In genomic region chr14:121654416-121654967, GRCm38 (mm10) we compare ENCODE assay signal across 20 mouse cellular contexts.
DNase-seq lines count a peak whose midpoint lies in the region; ATAC-seq and TF ChIP-seq lines count a peak whose summit lies in the region.
"Had no signal": no experiment of that assay in that cellular context is flagged by ENCODE, and none has a peak within 500 bp of the region (broad histone marks: within the 10 kb centered on the region; RNA-seq: fewer than 3 reads in every experiment).

No protein-coding gene starts in this region.

- H3K9me3 ChIP-seq in embryonic facial prominence, embryonic 14.5 days (ENCODE audit: control insufficient read depth, low read length), result no peaks in the 10 kb centered on the region
- no peaks in the 10 kb centered on the region for H3K9me3 ChIP-seq in embryonic facial prominence, embryonic 10.5 days
- no peaks in the 10 kb centered on the region for H3K9me3 ChIP-seq in kidney, embryonic 16.5 days (ENCODE audit: low read length)
- H3K9me3 ChIP-seq in stomach, embryonic 14.5 days (ENCODE audit: control insufficient read depth, low read depth, low read length), result no peaks in the 10 kb centered on the region
- H3K9me3 ChIP-seq in stomach, postnatal 0 days (ENCODE audit: control insufficient read depth, low read length), result no peaks in the 10 kb centered on the region
- H3K9me3 ChIP-seq in midbrain, embryonic 11.5 days (ENCODE audit: control insufficient read depth, low read length), result no peaks in the 10 kb centered on the region
- H3K9me3 ChIP-seq: embryonic facial prominence, embryonic 13.5 days; heart, embryonic 12.5 days; midbrain, embryonic 10.5 days had no signal

- H3K27ac ChIP-seq in embryonic facial prominence, embryonic 14.5 days (replicated peaks; ENCODE audit: low read depth, low read length), result peak overlapping the region; percentile 46; the same call in 1 of the 2 replicates
- no peak overlapping the region for H3K27ac ChIP-seq in embryonic facial prominence, embryonic 10.5 days (replicated peaks)
- peak overlapping the region; percentile 31; the same call in 1 of the 2 replicates for H3K27ac ChIP-seq in kidney, embryonic 16.5 days (ENCODE audit: low read length)
- H3K27ac ChIP-seq in stomach, embryonic 14.5 days (ENCODE audit: low read length), result peak overlapping the region; percentile 35; the same call in 1 of the 2 replicates
- H3K27ac ChIP-seq in stomach, postnatal 0 days (replicated peaks), result no peak overlapping the region
- no peak overlapping the region for H3K27ac ChIP-seq in midbrain, embryonic 11.5 days (ENCODE audit: low read depth, low read length)
- H3K27ac ChIP-seq: embryonic facial prominence, embryonic 13.5 days; midbrain, embryonic 10.5 days had no signal

- H3K9ac ChIP-seq in embryonic facial prominence, embryonic 14.5 days (ENCODE audit: low read depth, low read length), result no peak overlapping the region
- H3K9ac ChIP-seq in kidney, embryonic 16.5 days (replicated peaks; ENCODE audit: low read length), result no peak overlapping the region
- no peak overlapping the region for H3K9ac ChIP-seq in stomach, embryonic 14.5 days (replicated peaks; ENCODE audit: low read depth, low read length)
- no peak overlapping the region for H3K9ac ChIP-seq in stomach, postnatal 0 days (ENCODE audit: low read length)
- H3K9ac ChIP-seq in midbrain, embryonic 11.5 days (ENCODE audit: low read length), result no peak overlapping the region
- H3K9ac ChIP-seq: embryonic facial prominence, embryonic 13.5 days had no signal

- TF ChIP-seq CTCF in stomach, postnatal 0 days (IDR thresholded peaks at IDR 0.05; ENCODE audit: low read depth), result no peak

- H3K27me3 ChIP-seq in embryonic facial prominence, embryonic 14.5 days (replicated peaks; ENCODE audit: control insufficient read depth, insufficient read depth, low read length), result no peaks in the 10 kb centered on the region
- no peaks in the 10 kb centered on the region for H3K27me3 ChIP-seq in embryonic facial prominence, embryonic 10.5 days (replicated peaks; ENCODE audit: low read depth, poor library complexity, severe bottlenecking)
- no peaks in the 10 kb centered on the region for H3K27me3 ChIP-seq in kidney, embryonic 16.5 days (ENCODE audit: insufficient read depth, low read length)
- no peaks in the 10 kb centered on the region for H3K27me3 ChIP-seq in stomach, embryonic 14.5 days (ENCODE audit: control insufficient read depth, insufficient read depth, low read length)
- H3K27me3 ChIP-seq in stomach, postnatal 0 days (ENCODE audit: control insufficient read depth, insufficient read depth, low read length), result no peaks in the 10 kb centered on the region
- H3K27me3 ChIP-seq in midbrain, embryonic 11.5 days (ENCODE audit: control insufficient read depth, insufficient read depth, low read length), result no peaks in the 10 kb centered on the region
- H3K27me3 ChIP-seq: embryonic facial prominence, embryonic 13.5 days; heart, embryonic 12.5 days had no signal

- 33% methylated on average over 7 of the region's 7 CpGs for WGBS in embryonic facial prominence, embryonic 14.5 days
- WGBS in embryonic facial prominence, embryonic 10.5 days, result 82% methylated on average over 7 of the region's 7 CpGs
- 52% methylated on average over 7 of the region's 7 CpGs for WGBS in kidney, embryonic 16.5 days
- 36% methylated on average over 7 of the region's 7 CpGs for WGBS in stomach, embryonic 14.5 days
- 46% methylated on average over 7 of the region's 7 CpGs for WGBS in stomach, postnatal 0 days
- WGBS in midbrain, embryonic 11.5 days, result 84% methylated on average over 7 of the region's 7 CpGs

- peaks cover 7% of the 10 kb centered on the region for H3K4me1 ChIP-seq in embryonic facial prominence, embryonic 14.5 days (ENCODE audit: control insufficient read depth, insufficient read depth, low read length)
- no peaks in the 10 kb centered on the region for H3K4me1 ChIP-seq in embryonic facial prominence, embryonic 10.5 days
- H3K4me1 ChIP-seq in kidney, embryonic 16.5 days (ENCODE audit: insufficient read depth, low read length), result peaks cover 42% of the 10 kb centered on the region
- peaks cover 9% of the 10 kb centered on the region; the same call in 1 of the 2 replicates for H3K4me1 ChIP-seq in stomach, embryonic 14.5 days (ENCODE audit: control insufficient read depth, insufficient read depth, low read length)
- no peaks in the 10 kb centered on the region for H3K4me1 ChIP-seq in stomach, postnatal 0 days (replicated peaks; ENCODE audit: control insufficient read depth, insufficient read depth)
- no peaks in the 10 kb centered on the region for H3K4me1 ChIP-seq in midbrain, embryonic 11.5 days (ENCODE audit: control insufficient read depth, insufficient read depth, low read length)
- H3K4me1 ChIP-seq: midbrain, embryonic 10.5 days had no signal

- H3K4me2 ChIP-seq in embryonic facial prominence, embryonic 14.5 days (ENCODE audit: low read depth, low read length), result no peak overlapping the region
- no peak overlapping the region for H3K4me2 ChIP-seq in kidney, embryonic 16.5 days (replicated peaks; ENCODE audit: low read depth, low read length)
- H3K4me2 ChIP-seq in stomach, embryonic 14.5 days (replicated peaks; ENCODE audit: low read depth, low read length), result no peak overlapping the region
- no peak overlapping the region for H3K4me2 ChIP-seq in stomach, postnatal 0 days (replicated peaks; ENCODE audit: low read depth)
- no peak overlapping the region for H3K4me2 ChIP-seq in midbrain, embryonic 11.5 days
- H3K4me2 ChIP-seq: embryonic facial prominence, embryonic 13.5 days had no signal

- 0 out of 2 replicates have a peak, but pooled peaks have one; percentile 27 for ATAC-seq in embryonic facial prominence, embryonic 14.5 days (ENCODE audit: low read depth)
- no peak for ATAC-seq in kidney, embryonic 16.5 days (ENCODE audit: low FRiP score, low TSS enrichment)
- no peak for ATAC-seq in stomach, embryonic 14.5 days (ENCODE audit: insufficient number of reproducible peaks, insufficient read depth, low FRiP score, low read depth)
- no peak for ATAC-seq in stomach, postnatal 0 days (ENCODE audit: low FRiP score, low TSS enrichment)
- ATAC-seq in midbrain, embryonic 11.5 days (ENCODE audit: low FRiP score), result no peak
- ATAC-seq: hindbrain, embryonic 16.5 days had no signal

- H3K4me3 ChIP-seq in embryonic facial prominence, embryonic 14.5 days (ENCODE audit: low read depth, low read length), result no peak overlapping the region
- no peak overlapping the region for H3K4me3 ChIP-seq in embryonic facial prominence, embryonic 10.5 days
- no peak overlapping the region for H3K4me3 ChIP-seq in kidney, embryonic 16.5 days (ENCODE audit: low read length)
- H3K4me3 ChIP-seq in stomach, embryonic 14.5 days (ENCODE audit: low read depth, low read length), result no peak overlapping the region
- no peak overlapping the region for H3K4me3 ChIP-seq in stomach, postnatal 0 days (ENCODE audit: low read depth, low read length)
- H3K4me3 ChIP-seq in midbrain, embryonic 11.5 days (ENCODE audit: low read depth, low read length), result no peak overlapping the region
- H3K4me3 ChIP-seq: embryonic facial prominence, embryonic 13.5 days; heart, embryonic 12.5 days; midbrain, embryonic 10.5 days had no signal

- TF ChIP-seq EP300 in stomach, postnatal 0 days (optimal IDR thresholded peaks at IDR 0.05), result no peak

- H3K36me3 ChIP-seq in embryonic facial prominence, embryonic 14.5 days (ENCODE audit: control insufficient read depth, insufficient read depth, low read length), result 0 out of 2 replicates have a peak, but pooled peaks cover 9% of the 10 kb centered on the region
- H3K36me3 ChIP-seq in embryonic facial prominence, embryonic 10.5 days (replicated peaks), result peaks cover 3% of the 10 kb centered on the region; the same call in 1 of the 2 replicates
- peaks cover 9% of the 10 kb centered on the region; the same call in 1 of the 2 replicates for H3K36me3 ChIP-seq in kidney, embryonic 16.5 days (ENCODE audit: insufficient read depth, low read length)
- peaks cover 15% of the 10 kb centered on the region for H3K36me3 ChIP-seq in stomach, embryonic 14.5 days (ENCODE audit: control insufficient read depth, insufficient read depth, low read length)
- peaks cover 14% of the 10 kb centered on the region for H3K36me3 ChIP-seq in stomach, postnatal 0 days (ENCODE audit: control insufficient read depth, insufficient read depth, low read length)
- no peaks in the 10 kb centered on the region for H3K36me3 ChIP-seq in midbrain, embryonic 11.5 days (ENCODE audit: control insufficient read depth, insufficient read depth, low read length)
- H3K36me3 ChIP-seq: embryonic facial prominence, embryonic 13.5 days; midbrain, embryonic 10.5 days had no signal

- peak; percentile 61 for DNase-seq in embryonic facial prominence, embryonic 14.5 days (ENCODE audit: low spot score)
- no peak for DNase-seq in embryonic facial prominence, embryonic 10.5 days (ENCODE audit: low spot score)
- DNase-seq in kidney, adult 11 months, result no peak
- DNase-seq in stomach, postnatal 0 days (ENCODE audit: low spot score), result no peak
- DNase-seq in midbrain, embryonic 11.5 days (ENCODE audit: low spot score, missing footprints), result no peak
- no peak for DNase-seq in layer of hippocampus, adult 18-20 months (ENCODE audit: low spot score in 2 of 2)
- DNase-seq: adrenal gland, adult 8-10 months; cerebellum, adult 11-12 months; gastrocnemius, postnatal 10 days; heart, postnatal 36 days; liver; lung, postnatal 10 days; right cerebral cortex, postnatal 25 days; thymus, adult 18-20 months had no signal

Comparison
In these comparisons a context has a peak if more than half of its experiments do, and no peak if none do; other contexts are left out.
1. H3K27ac ChIP-seq: peak in embryonic facial prominence, embryonic 14.5 days (single experiment), kidney, embryonic 16.5 days (single experiment) and stomach, embryonic 14.5 days (single experiment); none in embryonic facial prominence, embryonic 10.5 days (single experiment), stomach, postnatal 0 days (single experiment) and midbrain, embryonic 11.5 days (single experiment).